Mouse (Mus musculus) leukemia stem cell, adult 10-12 weeks (primary cell): Measurements from ENCODE around the gene Olfr632. TPM values are rescaled to one million over a fixed set of nuclear protein-coding genes. Genes with fewer than 3 reads are reported as not detected.

Experiments
- polyA plus RNA-seq: library from polyadenylated mRNA; stranded (reverse); fragments of >175 nt; gene quantifications from 2 replicates; pipeline ENCODE4 v1.2.3, GENCODE M21; 2012; ENCODE audit warnings: low replicate concordance

Gene Olfr632
- polyA plus RNA-seq = not detected in 2 replicates

GRCm38 (mm10) chr7:103934264-103934663 is at the start of gene Olfr632:
Gene Olfr632 (plus strand): TSS chr7:103934347.

GRCm38 (mm10) chr7:103886152-103886551 is 48.0 kb upstream of the Olfr632 start, which contains the start of gene Olfr66:
Gene Olfr66 (minus strand): TSS chr7:103886252.

GRCm38 (mm10) chr7:103894385-103894784 is 39.8 kb upstream of the Olfr632 start, which contains the start of gene Olfr64:
Gene Olfr64 (minus strand): TSS chr7:103894485.

GRCm38 (mm10) chr7:103903187-103903586 is 31.0 kb upstream of the Olfr632 start, which contains the start of gene Olfr65:
Gene Olfr65 (plus strand): TSS chr7:103903487.

GRCm38 (mm10) chr7:103928525-103928924 is 5.6 kb upstream of the Olfr632 start, which contains the start of gene Olfr631:
Gene Olfr631 (plus strand): TSS chr7:103928825.

GRCm38 (mm10) chr7:103944137-103944536 is 10.0 kb downstream of the Olfr632 start, which contains the start of gene Olfr633:
Gene Olfr633 (plus strand): TSS chr7:103944437.

GRCm38 (mm10) chr7:103970852-103971251 is 36.7 kb downstream of the Olfr632 start, which contains the start of gene Olfr635:
Gene Olfr635 (plus strand): TSS chr7:103971152.

Other genes with a start within 250 kb of the Olfr632 start
- gene Olfr243, start 219.7 kb upstream of the Olfr632 start, polyA plus RNA-seq = not detected in 2 replicates
- gene Olfr628, start 204.0 kb upstream of the Olfr632 start, polyA plus RNA-seq = not detected in 2 replicates
- gene Olfr629, start 189.4 kb upstream of the Olfr632 start, polyA plus RNA-seq = not detected in 2 replicates
- not detected in 2 replicates for gene Olfr630, start 177.0 kb upstream of the Olfr632 start, polyA plus RNA-seq
- gene Olfr69, start 162.8 kb upstream of the Olfr632 start, polyA plus RNA-seq = not detected in 2 replicates
- gene Olfr68, start 154.6 kb upstream of the Olfr632 start, polyA plus RNA-seq = not detected in 2 replicates
- gene Olfr67, start 142.5 kb upstream of the Olfr632 start, polyA plus RNA-seq = not detected in 2 replicates
- 68.2 and 1,476 TPM in 2 replicates for gene Hbb-bt, start 120.4 kb upstream of the Olfr632 start, polyA plus RNA-seq
- 16,372 and 30,425 TPM in 2 replicates for gene Hbb-bs, start 106.3 kb upstream of the Olfr632 start, polyA plus RNA-seq
- gene Hbb-bh2, start 93.8 kb upstream of the Olfr632 start, polyA plus RNA-seq = not detected in 2 replicates
- gene Hbb-bh1, start 91.2 kb upstream of the Olfr632 start, polyA plus RNA-seq = not detected in 2 replicates
- not detected in 2 replicates for gene Hbb-y, start 81.1 kb upstream of the Olfr632 start, polyA plus RNA-seq
- gene Olfr66, start 48.1 kb upstream of the Olfr632 start, polyA plus RNA-seq = not detected in 2 replicates
- gene Olfr64, start 39.9 kb upstream of the Olfr632 start, polyA plus RNA-seq = not detected in 2 replicates
- not detected in 2 replicates for gene Olfr65, start 30.9 kb upstream of the Olfr632 start, polyA plus RNA-seq
- 0.38 TPM in 1 of 2 replicates, not detected in the other for gene Olfr631, start 5.5 kb upstream of the Olfr632 start, polyA plus RNA-seq
- not detected in 2 replicates for gene Olfr633, start 10.1 kb downstream of the Olfr632 start, polyA plus RNA-seq
- gene Olfr635, start 36.8 kb downstream of the Olfr632 start, polyA plus RNA-seq = not detected in 2 replicates
- not detected in 2 replicates for gene Olfr638, start 64.4 kb downstream of the Olfr632 start, polyA plus RNA-seq
- 0.02 TPM in 1 of 2 replicates, not detected in the other for gene Olfr639, start 83.0 kb downstream of the Olfr632 start, polyA plus RNA-seq
- 0.08 TPM in 1 of 2 replicates, not detected in the other for gene Olfr640, start 91.2 kb downstream of the Olfr632 start, polyA plus RNA-seq
- gene Olfr641, start 101.1 kb downstream of the Olfr632 start, polyA plus RNA-seq = not detected in 2 replicates
- gene Olfr642, start 118.3 kb downstream of the Olfr632 start, polyA plus RNA-seq = not detected in 2 replicates
- not detected in 2 replicates for gene 4930516K23Rik, start 127.1 kb downstream of the Olfr632 start, polyA plus RNA-seq
- gene Olfr644, start 137.5 kb downstream of the Olfr632 start, polyA plus RNA-seq = not detected in 2 replicates
- not detected in 2 replicates for gene Olfr645, start 151.1 kb downstream of the Olfr632 start, polyA plus RNA-seq
- not detected in 2 replicates for gene Olfr646, start 170.5 kb downstream of the Olfr632 start, polyA plus RNA-seq
- not detected in 2 replicates for gene Ubqln5, start 195.5 kb downstream of the Olfr632 start, polyA plus RNA-seq
- not detected in 2 replicates for gene Olfr643, start 203.1 kb downstream of the Olfr632 start, polyA plus RNA-seq
- not detected in 2 replicates for gene Ubqln3, start 208.9 kb downstream of the Olfr632 start, polyA plus RNA-seq
- gene Ubqlnl, start 216.2 kb downstream of the Olfr632 start, polyA plus RNA-seq = not detected in 2 replicates
- not detected in 2 replicates for gene Olfm5, start 230.5 kb downstream of the Olfr632 start, polyA plus RNA-seq
- not detected in 2 replicates for gene Olfr648, start 249.0 kb downstream of the Olfr632 start, polyA plus RNA-seq